Mouse (Mus musculus): ENCODE results near the gene Tecpr1.

The Tecpr1 gene

GRCm38 (mm10) chr5:144206069-144206468, 17.3 kb downstream of the Tecpr1 start:
- DNase-seq: no peak

DNA sequence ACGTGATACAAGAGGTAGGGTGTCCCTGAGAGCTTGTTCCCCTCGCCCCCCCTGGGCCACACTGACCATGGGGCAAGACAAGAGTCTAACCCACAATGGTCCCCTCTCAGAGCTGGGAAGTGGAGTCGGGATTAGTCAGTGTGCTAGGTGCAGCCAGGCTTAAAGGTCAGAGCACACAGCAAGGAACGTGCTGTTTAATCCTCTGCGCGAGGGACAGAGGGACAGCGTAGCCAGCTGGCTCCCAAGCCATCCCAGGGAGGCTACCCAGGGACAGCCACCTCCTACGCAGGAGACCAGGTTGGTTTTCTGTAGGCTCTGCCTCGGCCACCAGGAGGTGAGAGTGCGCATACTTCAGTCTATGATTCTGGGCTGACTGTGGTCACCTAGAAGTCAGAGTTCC, 18.5 kb downstream of the Tecpr1 start:
- DNase-seq: no peak

DNA sequence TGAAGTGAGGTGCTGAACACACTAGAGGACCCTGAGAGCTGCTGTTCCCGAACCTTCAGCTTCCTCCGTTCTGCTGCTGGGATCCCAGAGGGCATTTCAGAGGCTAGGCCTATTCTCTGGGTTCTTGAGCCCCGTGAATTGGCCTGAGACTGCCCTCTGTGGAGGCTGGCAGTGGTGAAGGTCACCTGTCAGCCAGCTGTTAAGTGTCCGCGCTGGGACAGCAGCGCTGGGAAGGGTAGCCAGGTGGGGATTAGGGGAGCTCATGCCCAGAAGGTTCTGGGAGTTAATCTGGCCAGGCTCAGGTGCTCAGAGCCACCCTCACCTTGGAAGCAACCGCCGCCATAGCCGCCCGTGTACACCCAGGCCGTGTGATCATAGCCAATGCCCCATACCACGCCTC, 19.1 kb downstream of the Tecpr1 start:
- DNase-seq: no peak

DNA sequence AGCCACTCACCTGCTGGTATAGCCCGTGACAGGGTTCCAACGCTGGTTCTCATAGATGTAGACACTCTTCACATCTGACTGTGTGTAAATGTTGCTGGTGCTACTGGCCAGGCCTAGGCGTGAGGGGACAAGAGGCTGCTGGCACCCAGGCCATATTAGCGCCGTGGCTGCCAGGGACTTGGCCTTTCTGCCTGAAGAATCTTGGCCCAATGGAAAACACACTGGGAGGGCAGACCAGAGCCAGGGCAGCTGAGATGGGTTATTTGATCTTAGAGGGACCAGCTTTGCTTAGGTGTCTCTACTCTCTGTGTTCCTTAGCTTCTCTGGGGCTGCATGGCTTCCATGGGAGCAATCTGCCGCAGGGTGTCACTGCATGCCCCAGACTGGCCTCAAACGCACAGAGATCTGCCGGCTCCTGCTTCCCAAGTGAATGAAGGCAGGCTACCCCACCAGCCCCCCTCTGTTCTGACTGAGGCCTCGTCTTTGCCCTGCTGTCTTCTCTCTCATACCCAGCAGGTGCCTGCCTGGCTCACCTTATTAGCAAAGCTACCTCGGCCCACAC, 19.9 kb downstream of the Tecpr1 start:
- no peak for DNase-seq

- no peak for DNase-seq
Observed at GRCm38 (mm10) chr5:144202430-144202829, 21.0 kb downstream of the Tecpr1 start.

DNA sequence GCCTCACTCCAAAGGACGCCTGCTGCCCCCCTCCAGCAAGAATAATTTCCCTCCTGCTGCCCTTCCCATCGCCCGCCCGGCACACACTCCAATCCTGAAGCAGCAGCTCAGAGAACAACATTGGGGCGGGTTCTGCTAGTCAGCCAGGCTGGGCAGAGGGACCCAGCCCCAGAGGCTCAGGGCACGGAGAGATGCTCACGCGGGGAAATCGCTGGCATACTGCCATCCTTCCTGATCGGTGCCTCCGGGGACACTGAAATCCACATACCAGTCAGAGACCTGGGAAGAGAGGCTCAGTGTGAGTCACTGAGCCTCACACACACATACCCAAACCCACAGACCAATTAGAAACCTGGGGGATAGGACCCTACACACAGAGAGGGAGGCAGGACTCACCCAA, 22.8 kb downstream of the Tecpr1 start:
- DNase-seq: no peak

DNA sequence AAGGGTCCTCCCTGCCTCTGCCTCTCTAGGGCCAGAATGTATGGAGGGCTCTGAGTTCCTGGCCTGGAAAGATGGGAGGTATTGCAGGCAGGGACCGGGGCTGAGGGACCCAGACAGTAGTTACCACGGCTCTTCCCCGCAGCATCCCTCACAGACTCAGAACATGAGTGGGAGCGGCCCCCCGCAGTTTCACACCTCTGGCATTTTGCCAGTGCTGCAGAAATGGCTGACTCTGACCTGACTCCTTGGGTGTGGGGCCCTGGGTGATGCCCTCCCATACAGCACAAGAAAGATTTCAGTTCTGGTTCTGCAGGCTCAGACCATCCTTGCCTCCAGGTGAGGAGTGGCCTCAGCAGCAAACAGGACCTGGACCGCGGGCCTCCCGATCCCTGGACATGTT, 27.8 kb downstream of the Tecpr1 start:
- DNase-seq: no peak

GRCm38 (mm10) chr5:144194416-144194815, 29.0 kb downstream of the Tecpr1 start:
- no peak for DNase-seq

DNA sequence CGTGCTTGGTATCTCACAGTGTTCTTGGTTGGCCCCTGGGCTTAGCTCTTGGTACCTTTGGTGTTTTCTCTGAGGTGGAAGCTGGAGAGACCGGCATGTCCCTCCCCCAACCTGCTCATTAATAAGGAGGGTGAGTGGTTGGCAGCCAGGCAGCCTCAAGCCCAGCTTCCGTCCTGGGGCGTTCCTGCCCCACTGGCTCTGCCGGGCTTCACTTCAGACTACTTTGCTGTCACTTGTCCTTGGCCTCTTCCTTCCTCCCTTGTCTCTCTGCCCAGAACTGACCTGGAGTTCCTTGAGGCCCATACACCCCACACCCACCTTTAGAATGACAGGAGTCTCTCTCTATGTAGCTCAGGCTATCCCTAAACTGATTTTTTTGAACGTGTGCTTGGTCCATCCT, 30.7 kb downstream of the Tecpr1 start:
- no peak for DNase-seq

DNA sequence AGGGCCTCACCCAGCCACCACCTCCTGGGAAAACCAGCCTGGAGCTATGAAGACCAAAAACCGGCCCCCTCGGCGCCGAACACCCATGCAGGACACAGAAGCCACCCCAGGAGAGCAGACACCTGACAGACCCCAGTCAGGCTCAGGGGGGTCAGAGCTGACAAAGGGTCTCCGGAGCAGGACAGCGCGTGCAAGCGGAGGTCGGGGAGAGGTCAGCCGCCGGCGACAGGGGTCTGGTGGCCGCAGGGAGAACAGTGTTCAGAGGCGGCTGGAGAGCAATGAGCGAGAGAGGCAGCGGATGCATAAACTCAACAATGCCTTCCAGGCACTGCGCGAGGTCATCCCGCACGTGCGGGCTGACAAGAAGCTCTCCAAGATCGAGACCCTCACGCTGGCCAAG, 32.4 kb downstream of the Tecpr1 start:
- DNase-seq: no peak

DNA sequence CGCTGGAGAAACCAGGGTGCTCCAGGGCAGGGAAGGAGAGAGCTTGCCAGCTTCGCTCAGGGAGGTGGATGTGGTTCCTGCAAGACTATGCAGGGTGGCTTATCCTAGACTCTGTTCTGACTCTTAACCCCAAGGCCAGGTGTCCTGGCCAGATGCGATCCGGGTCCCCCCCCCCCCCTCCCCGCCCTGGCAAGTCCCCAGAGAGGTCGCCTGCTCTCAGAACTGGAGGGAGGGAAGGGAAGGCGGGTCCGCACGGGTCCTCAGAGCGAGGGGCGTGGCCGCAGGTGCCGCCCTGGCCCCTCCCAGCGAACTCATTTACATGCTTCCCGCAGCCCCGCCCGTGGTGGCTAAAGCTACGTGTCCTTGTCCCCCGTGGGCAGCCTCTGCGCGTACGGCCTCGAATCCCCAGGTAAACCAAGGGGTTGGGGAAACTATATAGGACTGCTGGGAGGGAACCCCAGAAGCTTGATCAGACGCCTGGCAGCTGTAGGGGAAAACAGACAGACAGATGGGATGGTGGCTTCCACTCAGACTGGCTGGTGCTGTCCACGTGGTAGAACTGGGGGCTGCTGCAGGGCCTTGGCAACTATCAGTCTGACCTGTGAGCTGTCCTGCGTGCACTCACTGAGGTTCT, 33.3 kb downstream of the Tecpr1 start, which contains the start of gene Bhlha15:
Bhlha15 (plus strand) TSS at position 337 of the 634 bp plus-strand sequence.
- DNase-seq: no peak

DNA sequence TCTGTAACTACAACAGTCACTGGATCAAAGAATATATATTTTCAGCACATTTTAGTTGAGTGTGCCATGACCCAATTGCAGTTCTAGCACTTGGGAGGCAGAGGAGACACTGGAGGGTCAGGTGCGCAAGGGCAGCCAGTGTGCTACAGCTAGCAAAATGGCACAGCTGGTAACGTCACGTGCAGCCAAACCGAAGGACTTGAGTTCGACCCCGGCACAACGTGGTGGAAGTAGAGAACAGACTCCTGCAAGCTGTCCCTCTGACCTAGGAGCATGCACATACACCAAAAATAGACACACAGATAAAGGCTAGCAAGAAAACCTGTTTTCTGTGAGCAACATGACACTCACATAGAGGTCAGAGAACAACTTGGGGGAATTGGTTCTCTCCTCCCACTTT, 34.1 kb downstream of the Tecpr1 start:
- no peak for DNase-seq

- no peak for DNase-seq
Observed at GRCm38 (mm10) chr5:144188422-144188821, 35.0 kb downstream of the Tecpr1 start.

- DNase-seq: no peak
Observed at GRCm38 (mm10) chr5:144184350-144185045, 38.9 kb downstream of the Tecpr1 start.

DNA sequence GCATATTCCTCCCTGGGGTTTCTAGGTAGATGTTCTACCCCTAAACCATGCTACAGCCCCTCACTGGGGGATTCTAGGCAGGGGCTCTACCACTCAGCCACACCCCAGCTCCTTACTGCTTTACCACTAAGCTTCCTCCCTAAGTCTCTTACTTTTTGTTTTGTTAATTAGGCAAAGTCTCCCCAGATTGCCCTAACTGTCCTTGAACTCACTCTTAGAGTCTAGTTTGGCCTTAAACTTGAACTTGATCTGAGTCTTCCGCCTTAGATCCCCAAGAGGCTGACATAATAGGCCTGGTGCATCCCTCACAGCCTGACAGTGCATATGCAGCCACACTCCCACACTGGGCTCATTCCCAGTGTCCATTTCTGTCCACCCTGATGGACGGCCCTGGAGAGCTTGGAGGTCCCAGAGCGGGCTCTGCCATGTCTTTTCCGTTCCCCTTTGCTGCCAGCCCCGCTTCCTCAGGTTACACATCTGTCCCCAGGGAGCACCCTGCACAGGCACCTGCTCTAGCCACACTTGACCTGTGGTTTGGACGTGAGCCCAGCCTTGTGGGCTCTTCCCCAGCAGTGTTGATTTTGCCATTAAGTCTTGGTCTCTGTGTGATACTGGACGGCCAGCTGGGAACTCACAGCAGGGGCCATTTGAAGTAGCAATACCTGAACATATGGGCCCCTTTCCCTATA, 39.6 kb downstream of the Tecpr1 start:
- DNase-seq: no peak

DNA sequence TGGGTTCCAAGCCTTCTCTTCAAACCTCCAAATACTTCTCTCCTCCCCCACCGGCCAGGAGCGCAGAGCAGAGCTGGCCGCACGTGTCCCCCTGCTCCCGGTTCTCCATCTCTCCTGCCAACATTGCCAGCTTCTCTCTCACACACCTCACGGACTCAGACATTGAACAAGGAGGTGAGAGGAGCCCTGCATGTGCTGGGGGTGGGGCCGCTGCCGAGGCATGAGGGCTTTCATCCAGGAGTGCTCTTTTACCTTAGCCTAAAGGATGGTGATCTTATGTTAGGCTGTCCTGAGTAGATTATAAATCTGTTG, 40.2 kb downstream of the Tecpr1 start:
- no peak for DNase-seq

DNA sequence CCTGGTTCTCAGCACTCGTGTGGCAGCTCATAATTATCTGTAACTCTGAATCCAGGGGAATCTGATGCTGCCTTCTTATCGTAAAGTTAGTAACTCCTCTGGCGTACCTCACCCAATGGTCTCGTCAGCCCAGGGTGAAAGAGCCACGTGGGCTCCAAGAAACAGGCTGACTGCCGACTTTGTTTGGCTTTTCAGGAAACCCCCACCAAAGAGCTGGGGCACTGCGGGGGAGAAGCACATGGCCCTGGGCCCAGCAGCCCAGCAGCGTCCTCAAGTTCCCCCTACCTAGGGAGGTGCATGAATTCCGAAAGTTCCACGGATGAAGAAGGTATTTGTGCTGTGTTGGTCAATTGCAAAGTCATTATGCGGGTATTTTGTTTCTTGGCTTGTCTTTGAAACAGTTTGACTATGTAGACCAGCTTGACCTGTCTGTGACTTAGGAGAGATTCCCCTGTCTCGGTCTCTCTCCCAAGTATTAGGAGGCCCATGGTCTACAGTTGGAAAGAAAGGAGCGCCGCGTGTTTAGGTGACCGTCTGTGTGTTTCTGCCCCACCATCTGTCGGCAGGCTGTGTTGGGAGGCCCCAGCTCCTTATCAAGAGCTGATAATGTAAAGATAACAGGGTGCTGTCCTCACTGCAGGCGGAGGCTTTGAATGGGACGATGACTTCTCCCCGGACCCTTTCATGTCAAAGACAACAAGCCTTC, 40.7 kb downstream of the Tecpr1 start:
- DNase-seq: no peak

- no peak for DNase-seq
Observed at GRCm38 (mm10) chr5:144181249-144181648, 42.2 kb downstream of the Tecpr1 start.

DNA sequence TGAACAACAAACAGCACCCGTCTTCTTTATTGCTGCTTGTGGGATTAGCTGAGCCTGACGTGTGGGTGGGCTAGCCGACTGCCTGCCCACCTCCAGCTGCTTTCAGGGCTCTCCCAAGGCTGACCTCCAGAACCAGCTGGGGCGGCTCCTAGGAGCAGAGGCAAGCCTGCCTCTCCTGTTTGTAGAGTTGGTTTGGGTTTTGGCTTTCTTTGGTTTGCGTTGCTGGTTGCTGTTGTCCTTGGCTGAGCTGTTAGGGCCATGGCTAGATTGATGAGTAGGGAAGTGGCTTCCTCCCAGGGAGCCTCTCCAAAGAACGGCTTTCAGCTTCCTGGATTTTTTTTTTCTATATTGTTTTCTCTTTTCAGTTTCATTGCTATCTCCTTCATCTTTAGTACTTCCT, 45.2 kb downstream of the Tecpr1 start:
- DNase-seq: no peak

DNA sequence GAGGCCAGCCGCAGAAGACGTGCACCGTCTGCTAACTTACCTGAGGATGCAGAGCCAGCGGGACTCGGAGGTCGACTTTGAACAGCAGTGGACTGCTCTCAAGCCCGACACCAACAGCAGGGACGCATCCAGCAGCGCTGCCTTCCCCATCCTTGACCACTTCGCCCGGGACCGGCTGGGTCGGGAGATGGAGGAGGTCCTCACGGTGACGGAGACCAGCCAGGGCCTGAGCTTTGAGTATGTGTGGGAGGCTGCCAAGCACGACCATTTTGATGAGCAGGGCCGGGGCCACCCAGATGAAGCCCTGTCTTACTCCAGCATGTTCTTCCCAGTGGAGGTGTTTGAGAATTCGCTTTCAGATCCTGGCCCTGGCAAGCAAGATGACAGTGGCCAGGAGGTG, 49.8 kb downstream of the Tecpr1 start:
- no peak for DNase-seq

- DNase-seq: no peak
Observed at GRCm38 (mm10) chr5:144169275-144169975, 54.0 kb downstream of the Tecpr1 start.

DNA sequence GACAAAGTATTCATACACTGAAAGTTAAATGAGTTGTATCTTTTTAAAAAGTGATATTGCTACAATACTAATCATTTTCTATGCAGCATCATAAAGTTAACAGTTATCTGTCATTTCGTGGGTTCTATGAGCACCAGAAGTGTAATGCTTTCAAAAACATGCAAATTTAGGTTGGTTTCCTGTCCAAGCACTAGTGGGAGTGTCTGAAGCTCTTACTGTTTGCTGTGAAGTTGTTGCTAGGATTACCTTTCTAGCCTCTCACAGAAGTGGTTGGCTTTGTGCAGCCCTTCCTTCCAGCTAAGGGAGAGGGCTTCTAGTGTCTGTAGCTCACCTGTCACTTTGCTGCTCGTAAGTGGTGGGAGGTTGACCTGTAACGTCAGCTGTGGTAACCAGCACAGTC, 57.7 kb downstream of the Tecpr1 start:
- no peak for DNase-seq

All from right cerebral cortex, adult 18-20 months (tissue).